Mouse (Mus musculus) limb, embryonic 11.5 days (tissue): Measurements from ENCODE around the gene Ipo9. TPM values are rescaled to one million over a fixed set of nuclear protein-coding genes. Genes with fewer than 3 reads are reported as not detected.

Experiments used
- ATAC-seq: fragments of 200-750 bp; cut with Nextera tagmentation; 2 replicates; pipeline ENCODE4 v1.8.0; 2017; ENCODE audit warnings: low read depth; ENCODE audit not compliant: insufficient number of reproducible peaks, low FRiP score, low TSS enrichment
- DNase-seq: peaks from one replicate; pipeline ENCODE4 v3.0.0-alpha.2; 2015; ENCODE audit warnings: low spot score
- H3K27ac ChIP-seq: fragments of 300-500 bp; sonication (generic); replicated peaks from 2 replicates; pipeline ENCODE4 v1.5.1; 2014; ENCODE audit warnings: low read depth, mild to moderate bottlenecking, low read length
- H3K27me3 ChIP-seq: fragments of 300-500 bp; sonication (generic); 2 replicates; pipeline ENCODE4 v1.6.1; 2014; ENCODE audit warnings: mild to moderate bottlenecking, low read length, mixed read lengths; ENCODE audit not compliant: control insufficient read depth, insufficient read depth
- H3K36me3 ChIP-seq: fragments of 300-500 bp; sonication (generic); 2 replicates; pipeline ENCODE4 v1.6.1; 2014; ENCODE audit warnings: mild to moderate bottlenecking, low read length, moderate library complexity, mixed read lengths; ENCODE audit not compliant: control insufficient read depth, insufficient read depth
- H3K4me1 ChIP-seq: fragments of 300-500 bp; sonication (generic); 2 replicates; pipeline ENCODE4 v1.6.1; 2014; ENCODE audit warnings: low read length, mixed read lengths; ENCODE audit not compliant: control insufficient read depth, insufficient read depth
- H3K4me2 ChIP-seq: fragments of 300-500 bp; sonication (generic); 2 replicates; pipeline ENCODE4 v1.6.1; 2014; ENCODE audit warnings: low read depth, mild to moderate bottlenecking, moderate library complexity; ENCODE audit not compliant: severe bottlenecking
- H3K4me3 ChIP-seq: fragments of 300-500 bp; sonication (generic); 2 replicates; pipeline ENCODE4 v1.5.1; 2014; ENCODE audit warnings: low read depth, low read length
- H3K9ac ChIP-seq: fragments of 300-500 bp; sonication (generic); 2 replicates; pipeline ENCODE4 v1.6.1; 2014; ENCODE audit warnings: mild to moderate bottlenecking, low read length
- H3K9me3 ChIP-seq: fragments of 300-500 bp; sonication (generic); 2 replicates; pipeline ENCODE4 v1.6.1; 2016; ENCODE audit warnings: low read length; ENCODE audit not compliant: control insufficient read depth
- WGBS: fragments of 180-500 bp; shearing (Covaris S2); extraction: QIAGEN DNeasy Blood & Tissue Kit; methylation state at CpG from one replicate; pipeline ENCODE4 v1.1.7; 2014; 5-methylcytosine and 5-hydroxymethylcytosine counted together
- polyA plus RNA-seq: library from polyadenylated mRNA; unstranded; fragments of >200 nt; fragmentation: Nextera tagmentation; extraction: Ambion mirVana; gene quantifications from 2 replicates; pipeline ENCODE4 v1.2.1, GENCODE M21; 2014

Ipo9 gene
- polyA plus RNA-seq, 1 experiment from 2014 or later: 191 TPM

DNA sequence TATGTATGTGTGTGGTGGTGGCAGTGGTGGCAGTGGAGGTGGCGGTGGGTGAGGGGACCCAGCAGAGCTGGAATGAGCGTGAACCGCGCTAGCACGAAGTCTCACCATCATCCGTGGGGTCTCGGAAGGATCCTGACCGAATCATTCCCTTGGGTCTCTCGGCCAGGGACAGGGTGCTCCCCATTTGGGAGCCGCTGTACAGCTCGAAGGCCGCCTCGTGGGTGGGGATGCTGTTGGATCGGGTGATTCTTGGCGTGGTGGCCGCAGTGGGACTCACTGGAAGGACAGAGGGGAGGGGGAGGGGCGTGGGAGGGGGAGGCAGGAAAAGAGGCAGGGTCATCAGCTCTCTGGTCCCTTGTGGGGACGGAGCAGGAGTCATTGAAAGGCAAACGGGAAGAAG is 35.4 kb upstream of the Ipo9 start:
- H3K4me1 ChIP-seq: no peaks in the 10 kb centered on the region
- peaks cover 4% of the 10 kb centered on the region for H3K36me3 ChIP-seq
- ATAC-seq (no peak), DNase-seq (no peak)
- no peaks in the 10 kb centered on the region for H3K9me3 ChIP-seq
- no peaks in the 10 kb centered on the region for H3K27me3 ChIP-seq
- no peak overlapping the region for H3K9ac ChIP-seq
- H3K4me2 ChIP-seq: no peak overlapping the region
- WGBS: 91% methylated on average over 19 of the region's 19 CpGs
- H3K27ac ChIP-seq: no peak overlapping the region
- no peak overlapping the region for H3K4me3 ChIP-seq

DNA sequence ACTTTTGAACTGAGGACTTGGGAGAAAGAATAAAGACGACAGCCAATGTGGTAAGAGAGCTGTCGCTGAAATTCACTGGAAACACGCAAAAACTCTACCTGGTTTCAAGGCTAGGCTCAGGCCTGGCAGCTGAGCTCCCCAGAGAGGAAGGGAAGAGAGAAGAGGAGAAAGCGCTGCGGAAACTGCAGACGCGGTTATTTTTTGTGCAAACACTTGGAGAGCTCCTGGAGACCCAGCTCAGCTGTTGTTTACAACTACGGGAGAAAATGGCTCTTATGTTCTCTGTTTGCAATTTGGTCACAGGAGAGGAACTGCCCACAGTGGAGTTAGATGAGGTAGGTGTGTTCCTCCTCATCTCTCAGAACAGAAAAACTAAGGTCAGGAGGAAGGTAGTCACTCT is 32.4 kb upstream of the Ipo9 start:
- H3K36me3 ChIP-seq: peaks cover 6% of the 10 kb centered on the region
- no peak for ATAC-seq
- WGBS: 84% methylated on average over 8 of the region's 8 CpGs

DNA sequence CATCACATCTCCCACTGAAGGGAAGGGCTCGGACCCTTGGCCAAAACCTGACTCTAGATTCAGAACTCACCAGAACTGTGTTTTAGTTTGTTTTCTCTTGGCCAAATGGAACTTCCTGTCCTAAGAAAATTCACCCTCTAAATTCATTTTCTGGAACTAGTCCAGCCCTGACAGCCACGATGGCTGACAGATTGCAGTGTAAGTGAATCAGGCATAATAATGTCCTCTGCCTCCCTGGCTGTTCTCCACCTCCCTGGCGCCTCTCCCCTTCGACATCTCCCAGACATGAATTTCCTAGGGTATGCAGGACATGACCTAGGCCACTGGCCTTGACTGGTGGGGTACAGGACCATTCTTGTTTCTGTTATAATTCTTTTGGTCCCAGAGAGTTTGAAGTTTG is 32.0 kb upstream of the Ipo9 start:
- Histone ChIP-seq H3K27me3 (no peaks in the 10 kb centered on the region), H3K27ac (no peak overlapping the region), H3K9ac (no peak overlapping the region), H3K4me1 (no peaks in the 10 kb centered on the region), H3K4me3 (no peak overlapping the region), H3K4me2 (no peak overlapping the region), H3K9me3 (no peaks in the 10 kb centered on the region), H3K36me3 (peaks cover 6% of the 10 kb centered on the region)
- 85% methylated on average over 4 of the region's 4 CpGs for WGBS
- ATAC-seq (no peak), DNase-seq (no peak)

More for the DNA sequence above, 32.4 kb upstream of the Ipo9 start:
- H3K4me3 ChIP-seq: no peak overlapping the region
- DNase-seq: no peak
- no peak overlapping the region for H3K4me2 ChIP-seq
- H3K9me3 ChIP-seq: no peaks in the 10 kb centered on the region
- H3K4me1 ChIP-seq: no peaks in the 10 kb centered on the region
- H3K9ac ChIP-seq: no peak overlapping the region
- no peak overlapping the region for H3K27ac ChIP-seq
- H3K27me3 ChIP-seq: no peaks in the 10 kb centered on the region

DNA sequence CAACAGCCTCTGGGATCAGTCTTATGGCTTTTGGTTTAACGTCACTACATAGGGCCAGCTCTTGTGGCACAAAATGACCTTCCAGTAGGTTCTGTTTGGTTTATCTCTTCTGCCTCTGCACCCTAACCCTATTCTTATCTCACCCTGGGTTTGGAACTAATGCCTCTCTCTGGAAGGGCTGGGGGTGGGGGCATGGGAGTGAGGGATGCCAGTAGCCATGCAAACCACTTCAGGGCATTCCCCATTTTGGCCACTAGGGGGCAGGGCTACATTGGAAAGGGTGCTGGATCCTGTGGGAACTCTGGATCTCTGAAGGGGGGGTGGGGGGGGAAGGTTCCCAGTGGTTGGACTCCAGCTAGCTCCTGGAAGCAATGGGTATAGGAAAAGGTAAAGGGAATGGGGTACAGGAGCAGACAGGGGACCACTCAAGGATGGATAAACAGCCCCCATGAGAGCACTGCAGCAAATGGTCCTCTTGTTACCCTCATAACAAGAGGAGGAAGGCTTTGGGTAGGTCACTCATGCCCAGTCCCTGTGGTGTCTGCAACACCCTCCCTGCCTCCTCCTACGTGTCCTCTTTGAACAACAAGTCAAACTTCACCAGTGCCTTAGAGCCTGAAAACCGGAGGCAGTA is 30.9 kb upstream of the Ipo9 start:
- H3K4me3 ChIP-seq: no peak overlapping the region
- no peak overlapping the region for H3K9ac ChIP-seq
- ATAC-seq (no peak), DNase-seq (peak; percentile 83)
- H3K4me2 ChIP-seq: no peak overlapping the region
- 72% methylated on average over 3 of the region's 3 CpGs for WGBS
- no peaks in the 10 kb centered on the region for H3K4me1 ChIP-seq
- no peaks in the 10 kb centered on the region for H3K9me3 ChIP-seq
- H3K36me3 ChIP-seq: peaks cover 6% of the 10 kb centered on the region
- no peak overlapping the region for H3K27ac ChIP-seq
- no peaks in the 10 kb centered on the region for H3K27me3 ChIP-seq

DNA sequence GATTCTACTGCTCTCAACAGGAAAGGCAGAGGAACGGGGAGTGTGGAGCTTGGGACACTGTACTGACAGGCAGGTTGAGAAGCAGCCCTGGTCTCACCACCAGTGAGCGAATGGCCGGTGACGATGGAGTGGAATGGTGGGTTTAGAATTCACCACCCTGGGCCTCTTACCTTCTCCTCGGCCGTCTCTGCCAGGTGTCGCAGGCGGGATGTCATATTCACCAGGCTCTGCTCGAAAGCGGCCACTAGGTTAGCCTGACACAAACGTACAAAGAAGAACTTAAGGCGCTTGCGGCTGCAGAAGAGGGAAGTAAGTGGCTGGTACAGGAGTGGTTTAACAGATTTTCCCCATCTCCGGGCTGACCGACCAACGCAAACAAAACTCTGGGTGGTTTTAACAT is 30.2 kb upstream of the Ipo9 start:
- Histone ChIP-seq H3K4me1 (no peaks in the 10 kb centered on the region), H3K27ac (no peak overlapping the region), H3K9me3 (no peaks in the 10 kb centered on the region), H3K9ac (no peak overlapping the region), H3K4me3 (no peak overlapping the region), H3K4me2 (no peak overlapping the region), H3K36me3 (peaks cover 6% of the 10 kb centered on the region), H3K27me3 (no peaks in the 10 kb centered on the region)
- 95% methylated on average over 16 of the region's 16 CpGs for WGBS
- DNase-seq (no peak), ATAC-seq (no peak)

DNA sequence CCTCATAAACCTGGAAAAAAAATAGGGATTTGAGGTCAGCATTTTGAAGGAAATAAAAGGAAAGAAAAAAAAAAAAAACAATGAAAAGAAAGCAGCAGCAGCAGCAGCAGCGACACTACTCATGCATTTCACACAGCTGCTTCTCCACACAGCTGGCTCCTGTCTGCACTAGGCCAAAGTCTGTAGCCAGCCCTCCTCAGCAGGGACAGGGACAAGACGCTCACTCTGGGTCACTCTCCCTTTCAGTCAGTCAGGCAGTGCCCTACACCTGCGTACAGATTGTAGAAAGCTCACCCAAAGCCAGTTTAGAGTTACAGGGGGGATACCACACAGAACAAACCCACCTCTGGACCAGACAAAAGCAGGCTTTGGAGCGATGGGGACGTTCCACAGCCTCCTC is 27.6 kb upstream of the Ipo9 start:
- peaks cover 11% of the 10 kb centered on the region for H3K36me3 ChIP-seq
- DNase-seq (no peak), ATAC-seq (no peak)
- no peaks in the 10 kb centered on the region for H3K9me3 ChIP-seq
- H3K4me1 ChIP-seq: no peaks in the 10 kb centered on the region
- H3K27me3 ChIP-seq: no peaks in the 10 kb centered on the region
- no peak overlapping the region for H3K27ac ChIP-seq
- H3K9ac ChIP-seq: no peak overlapping the region
- H3K4me2 ChIP-seq: no peak overlapping the region
- 93% methylated on average over 5 of the region's 5 CpGs for WGBS
- H3K4me3 ChIP-seq: no peak overlapping the region

DNA sequence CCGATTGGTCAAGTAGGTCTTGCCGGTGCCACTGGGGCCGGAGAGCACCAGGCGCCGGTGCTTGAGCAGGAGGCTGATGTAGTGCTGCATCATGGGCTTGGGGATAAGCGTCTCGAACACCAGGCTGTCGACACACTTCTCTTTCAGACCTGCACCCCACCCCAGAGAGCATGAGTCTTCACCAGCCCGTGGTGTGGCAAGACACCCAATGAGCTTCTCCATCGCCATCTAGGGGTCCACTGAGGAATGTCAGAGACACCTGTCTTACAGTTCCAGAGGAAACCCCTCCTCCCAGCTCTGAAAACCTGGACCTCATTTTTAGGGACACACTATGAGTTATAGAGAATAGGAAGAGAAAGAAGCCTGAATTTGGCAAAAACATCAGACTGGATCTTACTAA is 22.0 kb upstream of the Ipo9 start:
- Histone ChIP-seq H3K4me2 (no peak overlapping the region), H3K4me3 (no peak overlapping the region), H3K9ac (no peak overlapping the region), H3K27ac (no peak overlapping the region), H3K36me3 (peaks cover 7% of the 10 kb centered on the region), H3K27me3 (no peaks in the 10 kb centered on the region), H3K9me3 (no peaks in the 10 kb centered on the region), H3K4me1 (no peaks in the 10 kb centered on the region)
- DNase-seq (peak; percentile 45), ATAC-seq (no peak)
- WGBS: 81% methylated on average over 10 of the region's 10 CpGs

DNA sequence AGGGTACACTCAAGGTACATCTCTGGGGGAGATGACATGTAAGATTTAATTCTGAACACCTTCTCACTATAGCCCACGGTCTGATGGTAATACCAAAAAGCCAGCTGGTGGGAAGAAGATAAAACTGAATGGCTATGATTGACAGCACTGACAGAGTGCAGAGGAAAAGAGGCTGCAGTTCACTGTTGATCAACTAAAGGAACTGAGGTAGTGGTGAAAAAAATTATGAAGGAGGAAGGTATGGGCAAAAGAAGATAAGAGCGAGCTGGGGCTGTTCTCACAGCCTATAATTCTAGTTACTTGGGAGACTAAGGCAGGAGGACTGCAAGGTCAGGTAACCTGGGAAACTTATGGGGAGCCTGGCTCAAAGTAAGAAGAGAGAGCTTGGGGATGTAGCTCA is 21.1 kb upstream of the Ipo9 start:
- Histone ChIP-seq H3K27me3 (no peaks in the 10 kb centered on the region), H3K4me1 (no peaks in the 10 kb centered on the region), H3K9me3 (no peaks in the 10 kb centered on the region), H3K36me3 (peaks cover 7% of the 10 kb centered on the region), H3K4me2 (no peak overlapping the region), H3K27ac (no peak overlapping the region), H3K4me3 (no peak overlapping the region), H3K9ac (no peak overlapping the region)
- 93% methylated on average over 2 of the region's 2 CpGs for WGBS
- DNase-seq: no peak
- no peak for ATAC-seq

DNA sequence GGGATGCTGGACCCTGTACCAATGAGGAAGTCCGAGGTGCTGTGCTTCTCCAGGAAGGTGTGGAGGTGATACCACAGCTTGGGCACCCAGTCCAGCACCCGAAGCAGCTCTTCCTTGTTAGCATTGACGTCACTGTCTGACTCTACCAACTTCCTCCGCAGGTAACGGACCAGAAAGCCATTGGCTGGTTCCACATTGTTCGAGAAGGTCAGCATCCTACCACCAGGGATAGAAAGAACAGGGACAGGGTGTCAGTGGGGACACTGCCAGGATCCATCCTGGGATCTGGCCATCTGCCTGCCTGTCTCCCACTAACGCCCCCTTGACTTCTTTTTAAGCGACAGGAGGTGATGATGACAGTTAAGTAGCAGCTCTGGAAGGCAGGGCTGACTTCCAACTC is 19.6 kb upstream of the Ipo9 start:
- WGBS: 87% methylated on average over 8 of the region's 8 CpGs
- DNase-seq (no peak), ATAC-seq (no peak)
- H3K4me1 ChIP-seq: no peaks in the 10 kb centered on the region
- no peak overlapping the region for H3K9ac ChIP-seq
- H3K4me2 ChIP-seq: no peak overlapping the region
- no peak overlapping the region for H3K4me3 ChIP-seq
- H3K27ac ChIP-seq: no peak overlapping the region
- no peaks in the 10 kb centered on the region for H3K9me3 ChIP-seq
- H3K27me3 ChIP-seq: no peaks in the 10 kb centered on the region
- H3K36me3 ChIP-seq: peaks cover 6% of the 10 kb centered on the region
